ENCODE assay signal across 8 mouse cellular contexts in the genomic region with DNA sequence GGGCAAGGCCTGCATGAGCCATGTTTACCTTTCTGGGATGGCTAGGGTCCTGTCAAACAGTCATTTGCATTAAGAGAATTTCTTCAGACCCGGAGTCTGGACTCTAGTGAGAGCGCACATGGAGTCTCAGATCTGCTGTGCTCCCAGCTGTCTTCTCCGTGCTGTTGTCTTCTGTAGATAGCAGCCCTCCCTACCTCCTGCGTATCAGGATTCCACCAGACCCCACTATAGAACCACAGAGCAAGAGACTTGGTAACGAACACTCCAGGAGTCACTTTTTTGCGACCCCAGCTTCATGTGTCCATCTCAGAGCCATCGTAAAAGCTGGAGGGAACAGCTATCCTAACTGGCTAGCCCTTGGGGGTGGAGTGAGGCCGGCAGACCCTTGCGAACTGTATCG. TPM values are rescaled to one million over a fixed set of nuclear protein-coding genes. Genes with fewer than 3 reads are reported as not detected.
DNase-seq lines count a peak whose midpoint lies in the region; ATAC-seq and TF ChIP-seq lines count a peak whose summit lies in the region.
"Had no signal": no experiment of that assay in that cellular context is flagged by ENCODE, and none has a peak within 500 bp of the region (broad histone marks: within the 10 kb centered on the region; RNA-seq: fewer than 3 reads in every experiment).

No protein-coding gene starts in this region.

- H3K36me3 ChIP-seq in embryonic facial prominence, embryonic 12.5 days: no peaks in the 10 kb centered on the region
- no peaks in the 10 kb centered on the region for H3K36me3 ChIP-seq in forebrain, embryonic 14.5 days (ENCODE audit: control insufficient read depth, insufficient read depth, low read length)
- no peaks in the 10 kb centered on the region for H3K36me3 ChIP-seq in limb, embryonic 14.5 days (ENCODE audit: control insufficient read depth, insufficient read depth, low read length)
- no peaks in the 10 kb centered on the region for H3K36me3 ChIP-seq in midbrain, embryonic 16.5 days (ENCODE audit: control insufficient read depth, insufficient read depth, low read length)

- no peaks in the 10 kb centered on the region for H3K9me3 ChIP-seq in embryonic facial prominence, embryonic 12.5 days
- H3K9me3 ChIP-seq in forebrain, embryonic 14.5 days (replicated peaks; ENCODE audit: control insufficient read depth, low read length): no peaks in the 10 kb centered on the region
- H3K9me3 ChIP-seq in limb, embryonic 14.5 days (ENCODE audit: control insufficient read depth, low read length): no peaks in the 10 kb centered on the region
- H3K9me3 ChIP-seq in midbrain, embryonic 16.5 days (replicated peaks; ENCODE audit: control insufficient read depth, low read length, poor library complexity, severe bottlenecking): no peaks in the 10 kb centered on the region

- no peak overlapping the region for H3K4me3 ChIP-seq in embryonic facial prominence, embryonic 12.5 days
- H3K4me3 ChIP-seq in forebrain, embryonic 14.5 days (ENCODE audit: low read depth, low read length): no peak overlapping the region
- H3K4me3 ChIP-seq in limb, embryonic 14.5 days (replicated peaks; ENCODE audit: low read length): no peak overlapping the region
- H3K4me3 ChIP-seq in midbrain, embryonic 16.5 days (ENCODE audit: low read depth, low read length): no peak overlapping the region

- H3K27me3 ChIP-seq in embryonic facial prominence, embryonic 12.5 days: no peaks in the 10 kb centered on the region
- no peaks in the 10 kb centered on the region for H3K27me3 ChIP-seq in forebrain, embryonic 14.5 days (replicated peaks; ENCODE audit: control insufficient read depth, insufficient read depth, low read length)
- H3K27me3 ChIP-seq in limb, embryonic 14.5 days (ENCODE audit: control insufficient read depth, insufficient read depth, low read length): no peaks in the 10 kb centered on the region
- H3K27me3 ChIP-seq in midbrain, embryonic 16.5 days (ENCODE audit: control insufficient read depth, insufficient read depth, low read depth, low read length): no peaks in the 10 kb centered on the region

- no peak for ATAC-seq in embryonic facial prominence, embryonic 12.5 days (ENCODE audit: insufficient number of reproducible peaks, insufficient read depth, low FRiP score, low TSS enrichment)
- ATAC-seq in forebrain, embryonic 14.5 days: no peak
- ATAC-seq in limb, embryonic 14.5 days (ENCODE audit: low FRiP score, low read depth): no peak
- no peak for ATAC-seq in midbrain, embryonic 16.5 days

- H3K9ac ChIP-seq in embryonic facial prominence, embryonic 12.5 days: no peak overlapping the region
- H3K9ac ChIP-seq in forebrain, embryonic 14.5 days (ENCODE audit: low read length): peak overlapping the region; percentile 21; the same call in 1 of the 2 replicates
- no peak overlapping the region for H3K9ac ChIP-seq in limb, embryonic 14.5 days (ENCODE audit: low read depth, low read length, severe bottlenecking)
- H3K9ac ChIP-seq in midbrain, embryonic 16.5 days (ENCODE audit: low read depth, low read length): peak overlapping the region; percentile 32; the same call in 1 of the 2 replicates

- TF ChIP-seq POLR2A in limb, embryonic 14.5 days (IDR thresholded peaks at IDR 0.05; ENCODE audit: borderline replicate concordance, extremely low read depth, insufficient read depth, insufficient read length): no peak

- DNase-seq in forebrain, embryonic 14.5 days (ENCODE audit: low spot score): no peak
- DNase-seq in limb, embryonic 14.5 days (ENCODE audit: low spot score): no peak
- no peak for DNase-seq in thymus, postnatal 10 days (ENCODE audit: low spot score in 2 of 2)
- no peak for DNase-seq in spleen, adult 18-20 months
- no peak for DNase-seq in urinary bladder, postnatal 14 days (ENCODE audit: low spot score)
- DNase-seq: lung, postnatal 4 days had no signal

- H3K27ac ChIP-seq in embryonic facial prominence, embryonic 12.5 days: 0 out of 2 replicates have a peak overlapping the region, but pooled peaks have one; percentile 4
- H3K27ac ChIP-seq in forebrain, embryonic 14.5 days (ENCODE audit: low read depth, low read length): peak overlapping the region; percentile 88
- 0 out of 2 replicates have a peak overlapping the region, but pooled peaks have one; percentile 28 for H3K27ac ChIP-seq in limb, embryonic 14.5 days (replicated peaks; ENCODE audit: low read depth, low read length)
- peak overlapping the region; percentile 81 for H3K27ac ChIP-seq in midbrain, embryonic 16.5 days (ENCODE audit: low read length)

- WGBS in embryonic facial prominence, embryonic 12.5 days: 68% methylated on average over 10 of the region's 10 CpGs
- WGBS in forebrain, embryonic 14.5 days: 23% methylated on average over 10 of the region's 10 CpGs
- 48% methylated on average over 10 of the region's 10 CpGs for WGBS in limb, embryonic 14.5 days
- 21% methylated on average over 10 of the region's 10 CpGs for WGBS in midbrain, embryonic 16.5 days

- peaks cover 34% of the 10 kb centered on the region for H3K4me1 ChIP-seq in embryonic facial prominence, embryonic 12.5 days
- peaks cover 45% of the 10 kb centered on the region for H3K4me1 ChIP-seq in forebrain, embryonic 14.5 days (ENCODE audit: control insufficient read depth, insufficient read depth, low read length)
- H3K4me1 ChIP-seq in limb, embryonic 14.5 days (ENCODE audit: control insufficient read depth, insufficient read depth, low read length): peaks cover 31% of the 10 kb centered on the region
- peaks cover 43% of the 10 kb centered on the region for H3K4me1 ChIP-seq in midbrain, embryonic 16.5 days (ENCODE audit: control insufficient read depth, insufficient read depth, low read length)

- H3K4me2 ChIP-seq in embryonic facial prominence, embryonic 12.5 days (replicated peaks): no peak overlapping the region
- H3K4me2 ChIP-seq in forebrain, embryonic 14.5 days (ENCODE audit: low read length): peak overlapping the region; percentile 34
- no peak overlapping the region for H3K4me2 ChIP-seq in limb, embryonic 14.5 days (replicated peaks; ENCODE audit: low read depth, low read length, severe bottlenecking)
- H3K4me2 ChIP-seq in midbrain, embryonic 16.5 days (ENCODE audit: low read length): peak overlapping the region; percentile 34

RNA-seq across cellular contexts. Expression of gene Srgap3, which starts 25.1 kb away (rescaled TPM):
- 8.9 and 9.0 TPM in 2 replicates for polyA plus RNA-seq in embryonic facial prominence, embryonic 12.5 days (2016; fragmentation: Nextera tagmentation; extraction: Ambion mirVana)
- 31.4 and 46.7 TPM in 2 replicates for polyA plus RNA-seq in forebrain, embryonic 14.5 days (2014; fragmentation: Nextera tagmentation; extraction: Ambion mirVana)
- polyA plus RNA-seq in limb, embryonic 14.5 days (2012; rRNA removed): 14.3 and 15.9 TPM in 2 replicates
- polyA plus RNA-seq in limb, embryonic 14.5 days (2014; fragmentation: Nextera tagmentation; extraction: Ambion mirVana): 8.4 and 8.9 TPM in 2 replicates
- polyA plus RNA-seq in midbrain, embryonic 16.5 days (2015; fragmentation: Nextera tagmentation; extraction: Ambion mirVana): 37.4 and 38.6 TPM in 2 replicates

Comparison
In these comparisons a context has a peak if more than half of its experiments do, and no peak if none do; other contexts are left out.
1. H3K27ac ChIP-seq: peak in every context shown above with its lines; median percentile 88 in forebrain, embryonic 14.5 days; 81 in midbrain, embryonic 16.5 days; 28 in limb, embryonic 14.5 days; 4 in embryonic facial prominence, embryonic 12.5 days.
2. H3K4me2 ChIP-seq: peak in forebrain, embryonic 14.5 days (single experiment) and midbrain, embryonic 16.5 days (single experiment); none in embryonic facial prominence, embryonic 12.5 days (single experiment) and limb, embryonic 14.5 days (single experiment).
3. H3K9ac ChIP-seq: peak in forebrain, embryonic 14.5 days (single experiment) and midbrain, embryonic 16.5 days (single experiment); none in embryonic facial prominence, embryonic 12.5 days (single experiment) and limb, embryonic 14.5 days (single experiment).